ENCODE assay signal across 8 mouse cellular contexts in genomic region chr8:85452328-85452727, GRCm38 (mm10). TPM values are rescaled to one million over a fixed set of nuclear protein-coding genes. Genes with fewer than 3 reads are reported as not detected.
DNase-seq lines count a peak whose midpoint lies in the region; ATAC-seq and TF ChIP-seq lines count a peak whose summit lies in the region.

No protein-coding gene starts in this region.

- no peak overlapping the region for H3K27ac ChIP-seq in heart, embryonic 11.5 days (ENCODE audit: low read depth, low read length)
- no peak overlapping the region for H3K27ac ChIP-seq in heart, adult 2 months
- H3K27ac ChIP-seq in forebrain, postnatal 0 days (ENCODE audit: low read depth, low read length), result no peak overlapping the region
- no peak overlapping the region for H3K27ac ChIP-seq in liver, embryonic 15.5 days (replicated peaks)

- TF ChIP-seq EP300 in heart, adult 2 months (IDR thresholded peaks at IDR 0.05; ENCODE audit: insufficient read depth, low read depth, low read length), result no peak

- H3K9ac ChIP-seq in heart, embryonic 11.5 days (ENCODE audit: low read depth, low read length), result no peak overlapping the region
- no peak overlapping the region for H3K9ac ChIP-seq in heart, adult 2 months (ENCODE audit: low read depth, low read length)
- H3K9ac ChIP-seq in forebrain, postnatal 0 days, result no peak overlapping the region
- H3K9ac ChIP-seq in liver, embryonic 15.5 days, result no peak overlapping the region

- no peaks in the 10 kb centered on the region for H3K9me3 ChIP-seq in heart, embryonic 11.5 days (replicated peaks; ENCODE audit: control insufficient read depth, low read length)
- H3K9me3 ChIP-seq in G1E (replicated peaks), result no peaks in the 10 kb centered on the region
- H3K9me3 ChIP-seq in forebrain, postnatal 0 days (ENCODE audit: low read length), result no peaks in the 10 kb centered on the region
- no peaks in the 10 kb centered on the region for H3K9me3 ChIP-seq in liver, embryonic 15.5 days (replicated peaks)

- intact Hi-C loops in heart, adult 2 months (cut with DNase I), result loop anchor here (10.0 kb wide), 1 partner anchor 1132 kb away; the partner anchor contains the start of gene Abcc12

- WGBS in heart, embryonic 11.5 days (ENCODE audit: insufficient replicate concordance), result 18% methylated on average over 14 of the region's 14 CpGs
- WGBS in heart, adult 2 months, result 23% methylated on average over 14 of the region's 14 CpGs
- WGBS in forebrain, postnatal 0 days, result 20% methylated on average over 14 of the region's 14 CpGs
- WGBS in liver, embryonic 15.5 days (ENCODE audit: insufficient replicate concordance), result 16% methylated on average over 14 of the region's 14 CpGs

- no peaks in the 10 kb centered on the region for H3K79me2 ChIP-seq in heart, adult 2 months (replicated peaks; ENCODE audit: control insufficient read depth, insufficient read depth, low read length)

- H3K4me3 ChIP-seq in heart, embryonic 11.5 days (ENCODE audit: low read depth, low read length), result no peak overlapping the region
- no peak overlapping the region for H3K4me3 ChIP-seq in heart, adult 2 months
- H3K4me3 ChIP-seq in G1E (ENCODE audit: low read depth, low read length), result no peak overlapping the region
- H3K4me3 ChIP-seq in forebrain, postnatal 0 days (ENCODE audit: low read depth, low read length), result peak overlapping the region; percentile 7; the same call in 1 of the 2 replicates
- H3K4me3 ChIP-seq in liver, embryonic 15.5 days (replicated peaks), result no peak overlapping the region

- no peak for DNase-seq in heart, adult 2 months
- peak; percentile 15 for DNase-seq in G1E (ENCODE audit: low spot score)
- DNase-seq in forebrain, postnatal 0 days, result peak; percentile 41
- DNase-seq in thymus, postnatal 36 days, result peak; percentile 27 to 46
- no peak for DNase-seq in layer of hippocampus, adult 9-11 months
- DNase-seq in spleen, postnatal 10 days (ENCODE audit: low spot score in 2 of 2), result no peak

- ATAC-seq in heart, embryonic 11.5 days (replicated peaks; ENCODE audit: insufficient number of reproducible peaks, low FRiP score, low TSS enrichment), result no peak
- ATAC-seq in G1E (ENCODE audit: extremely low read depth, insufficient number of reproducible peaks, low FRiP score, poor library complexity, severe bottlenecking), result no peak
- peak; percentile 52 for ATAC-seq in forebrain, postnatal 0 days
- no peak for ATAC-seq in liver, embryonic 15.5 days (ENCODE audit: insufficient read depth)

- peaks cover 4% of the 10 kb centered on the region; the same call in 1 of the 2 replicates for H3K4me1 ChIP-seq in heart, embryonic 11.5 days (ENCODE audit: control insufficient read depth, insufficient read depth, low read length)
- no peaks in the 10 kb centered on the region; the same call in 1 of the 2 replicates for H3K4me1 ChIP-seq in heart, adult 2 months (ENCODE audit: control insufficient read depth, insufficient read depth, low read length)
- peaks cover 13% of the 10 kb centered on the region for H3K4me1 ChIP-seq in G1E (ENCODE audit: insufficient read depth, low read depth, low read length)
- H3K4me1 ChIP-seq in forebrain, postnatal 0 days (ENCODE audit: insufficient read depth), result no peaks in the 10 kb centered on the region; the same call in 1 of the 2 replicates
- peaks cover 5% of the 10 kb centered on the region; the same call in 1 of the 2 replicates for H3K4me1 ChIP-seq in liver, embryonic 15.5 days (replicated peaks)

- no peak for TF ChIP-seq POLR2A in heart, adult 2 months (IDR thresholded peaks at IDR 0.05; ENCODE audit: insufficient read depth, low read depth, low read length)

- no peaks in the 10 kb centered on the region for H3K36me3 ChIP-seq in heart, embryonic 11.5 days (ENCODE audit: control insufficient read depth, insufficient read depth, low read length)
- no peaks in the 10 kb centered on the region for H3K36me3 ChIP-seq in heart, adult 2 months (ENCODE audit: control insufficient read depth, insufficient read depth, low read length)
- H3K36me3 ChIP-seq in G1E (replicated peaks), result no peaks in the 10 kb centered on the region
- H3K36me3 ChIP-seq in forebrain, postnatal 0 days (ENCODE audit: insufficient read depth), result no peaks in the 10 kb centered on the region
- H3K36me3 ChIP-seq in liver, embryonic 15.5 days (replicated peaks), result no peaks in the 10 kb centered on the region

- TF ChIP-seq CTCF in heart, adult 2 months (IDR thresholded peaks at IDR 0.05), result no peak
- TF ChIP-seq CTCF in G1E (IDR thresholded peaks at IDR 0.05; ENCODE audit: low read depth, low read length), result no peak
- no peak for TF ChIP-seq CTCF in forebrain, postnatal 0 days (IDR thresholded peaks at IDR 0.05; ENCODE audit: low read depth)

- peak overlapping the region; percentile 47 for H3K4me2 ChIP-seq in heart, embryonic 11.5 days
- peak overlapping the region; percentile 29 for H3K4me2 ChIP-seq in forebrain, postnatal 0 days (ENCODE audit: low read depth)
- H3K4me2 ChIP-seq in liver, embryonic 15.5 days, result peak overlapping the region; percentile 36

- H3K27me3 ChIP-seq in heart, embryonic 11.5 days (ENCODE audit: control insufficient read depth, insufficient read depth, low read length), result no peaks in the 10 kb centered on the region
- H3K27me3 ChIP-seq in heart, adult 2 months (ENCODE audit: control insufficient read depth, insufficient read depth, low read length), result no peaks in the 10 kb centered on the region
- peaks cover 14% of the 10 kb centered on the region for H3K27me3 ChIP-seq in G1E (ENCODE audit: insufficient read depth, low read length)
- no peaks in the 10 kb centered on the region for H3K27me3 ChIP-seq in forebrain, postnatal 0 days (ENCODE audit: insufficient read depth, low read length)
- no peaks in the 10 kb centered on the region for H3K27me3 ChIP-seq in liver, embryonic 15.5 days

RNA-seq across cellular contexts. Expression of gene 4921524J17Rik, which starts 19.7 kb away (rescaled TPM):
- polyA plus RNA-seq in heart, embryonic 11.5 days (2014; fragmentation: Nextera tagmentation; extraction: Ambion mirVana), result 67.0 and 73.8 TPM in 2 replicates
- 10 to 100 TPM; 18.3 to 22.5 TPM for total RNA-seq in heart, adult 2 months (2021)
- 8.1 and 11.4 TPM in 2 replicates for polyA plus RNA-seq in heart, adult 2 months (2012; rRNA removed)
- total RNA-seq in G1E (2014; fragmentation: Nextera tagmentation), result 31.5 and 35.1 TPM in 2 replicates
- total RNA-seq in G1E (2017), result 24.8 and 40.8 TPM in 2 replicates
- polyA plus RNA-seq in G1E (2012), result 27.1 and 28.5 TPM in 2 replicates
- 40.1 and 48.2 TPM in 2 replicates for total RNA-seq in forebrain, postnatal 0 days (2014; rRNA removed)
- 75.7 and 90.3 TPM in 2 replicates for polyA plus RNA-seq in forebrain, postnatal 0 days (2015; fragmentation: Nextera tagmentation; extraction: Ambion mirVana)
- 14.8 and 15.6 TPM in 2 replicates for polyA plus RNA-seq in liver, embryonic 15.5 days (2015; fragmentation: Nextera tagmentation; extraction: Ambion mirVana)

RNA-seq across cellular contexts. Expression of gene Gpt2, which starts 40.0 kb away (rescaled TPM):
- 13.6 and 13.9 TPM in 2 replicates for polyA plus RNA-seq in heart, embryonic 11.5 days (2014; fragmentation: Nextera tagmentation; extraction: Ambion mirVana)
- 10 to 100 TPM; 32.4 to 35.2 TPM for total RNA-seq in heart, adult 2 months (2021)
- 19.7 and 30.0 TPM in 2 replicates for polyA plus RNA-seq in heart, adult 2 months (2012; rRNA removed)
- not detected in 2 replicates for total RNA-seq in G1E (2014; fragmentation: Nextera tagmentation)
- total RNA-seq in G1E (2017), result 0.12 and 0.49 TPM in 2 replicates
- not detected in 2 replicates for polyA plus RNA-seq in G1E (2012)
- total RNA-seq in forebrain, postnatal 0 days (2014; rRNA removed), result 50.2 and 51.5 TPM in 2 replicates
- 18.8 and 24.5 TPM in 2 replicates for polyA plus RNA-seq in forebrain, postnatal 0 days (2015; fragmentation: Nextera tagmentation; extraction: Ambion mirVana)
- polyA plus RNA-seq in liver, embryonic 15.5 days (2015; fragmentation: Nextera tagmentation; extraction: Ambion mirVana), result 17.7 and 22.1 TPM in 2 replicates

Comparison
In these comparisons a context has a peak if more than half of its experiments do, and no peak if none do; other contexts are left out.
1. DNase-seq: peak in G1E (single experiment), forebrain, postnatal 0 days (single experiment) and thymus, postnatal 36 days (2 of 2); none in heart, adult 2 months (0 of 2), layer of hippocampus, adult 9-11 months (single experiment) and spleen, postnatal 10 days (0 of 2).
2. RNA of gene Gpt2, which starts 40.0 kb away (polyA plus RNA-seq): 18.8 to 24.5 TPM in forebrain, postnatal 0 days, 19.7 to 30.0 TPM in heart, adult 2 months, 17.7 to 22.1 TPM in liver, embryonic 15.5 days and 13.6 to 13.9 TPM in heart, embryonic 11.5 days; not detected in G1E; every median in the first group is over 10 times any median in the second.
3. Peak in every context shown above with its lines, with median percentiles within 50 percentile points of each other: H3K4me2 ChIP-seq.